Mouse (Mus musculus) urinary bladder, adult 18-20 months (tissue): ENCODE measurements around the gene Gm5108.

Experiments used
- DNase-seq, 2 experiments: peaks; one replicate each; pipeline ENCODE4 v3.0.0; 2022; ENCODE audit warnings: low spot score in 2 of 2, mixed read lengths in 2 of 2

Gm5108 gene

DNA sequence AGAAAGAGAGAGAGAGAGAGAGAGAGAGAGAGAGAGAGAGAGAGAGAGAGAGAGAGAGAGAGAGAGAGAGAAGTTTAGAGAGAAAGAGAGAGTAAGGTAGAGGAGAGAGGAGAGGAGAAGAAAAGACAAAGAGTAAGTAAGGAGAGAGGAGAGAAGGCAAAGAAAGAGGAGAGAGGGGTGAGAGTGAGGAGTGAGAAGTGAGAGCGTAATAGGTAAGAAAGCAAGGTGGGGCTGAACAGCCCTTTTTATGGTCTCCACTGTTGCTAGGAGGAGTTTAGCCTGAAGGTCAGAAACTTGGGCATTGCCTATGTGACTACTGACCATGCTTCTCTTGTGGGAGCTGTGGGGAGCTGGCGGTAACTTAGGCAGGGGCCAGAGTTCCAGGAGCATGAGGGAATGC, at the start of gene Gm5108:
Gene Gm5108, plus strand, starts transcription at position 301 of the 400 bp plus-strand sequence.
- DNase-seq, result no peak

DNA sequence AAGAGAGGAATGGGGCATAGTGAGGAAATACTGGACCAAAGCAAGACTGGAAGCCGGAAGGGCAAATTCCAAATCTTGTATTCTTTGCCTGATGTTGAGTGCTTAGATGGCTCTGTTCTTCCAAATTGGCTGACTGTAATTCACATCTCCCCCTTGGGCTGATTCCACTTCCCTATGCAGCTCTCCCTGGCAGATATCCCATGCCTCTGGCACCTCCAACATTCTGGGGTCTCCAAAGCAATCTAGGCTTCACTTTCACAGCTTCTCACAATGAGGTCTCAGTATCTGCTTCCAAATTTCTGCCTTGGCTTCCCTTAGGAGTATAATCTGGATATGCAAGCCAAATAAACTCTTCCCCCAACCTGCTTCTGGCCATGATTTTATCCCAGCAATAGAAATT, 42.5 kb upstream of the Gm5108 start:
- no peak for DNase-seq

DNA sequence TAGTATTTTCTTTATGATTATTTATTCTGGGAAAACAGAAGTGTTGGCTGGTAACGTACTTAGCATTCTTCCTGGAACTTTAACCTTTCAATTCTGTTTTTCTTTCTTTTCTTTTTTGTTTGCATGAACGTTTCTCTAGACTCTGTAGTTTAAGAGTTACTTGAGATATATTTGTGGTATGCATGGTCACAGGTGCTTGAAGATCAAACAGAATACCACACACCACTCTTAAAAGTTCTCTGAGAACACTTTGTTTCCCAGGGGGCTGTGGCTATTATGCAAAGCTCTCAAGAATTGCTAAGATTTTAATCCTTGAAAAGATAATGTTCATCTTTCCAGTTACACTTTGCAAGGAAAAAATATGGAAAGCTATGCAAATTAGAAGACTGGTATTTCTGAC, 36.9 kb upstream of the Gm5108 start:
- DNase-seq, result no peak

DNA sequence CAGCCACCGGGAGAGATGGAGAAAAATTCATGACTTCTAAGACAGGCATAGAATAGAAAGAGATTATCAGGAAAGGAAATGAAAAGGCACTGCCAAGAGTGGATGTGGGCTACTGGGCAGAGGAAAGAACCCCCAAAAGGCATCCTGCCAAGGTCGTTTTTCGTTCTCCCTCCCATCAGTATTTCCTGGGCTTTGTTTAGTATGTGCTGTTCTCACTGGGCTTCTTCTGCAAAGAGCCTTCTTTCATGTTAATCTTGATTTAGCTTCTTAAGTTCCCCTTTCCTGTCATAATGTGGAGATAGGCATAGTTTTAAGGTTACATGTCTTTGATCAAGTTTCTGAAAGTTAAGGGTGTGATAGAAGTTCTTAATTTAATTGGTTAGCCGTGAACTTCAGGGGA, 10.9 kb upstream of the Gm5108 start:
- DNase-seq, result no peak

DNA sequence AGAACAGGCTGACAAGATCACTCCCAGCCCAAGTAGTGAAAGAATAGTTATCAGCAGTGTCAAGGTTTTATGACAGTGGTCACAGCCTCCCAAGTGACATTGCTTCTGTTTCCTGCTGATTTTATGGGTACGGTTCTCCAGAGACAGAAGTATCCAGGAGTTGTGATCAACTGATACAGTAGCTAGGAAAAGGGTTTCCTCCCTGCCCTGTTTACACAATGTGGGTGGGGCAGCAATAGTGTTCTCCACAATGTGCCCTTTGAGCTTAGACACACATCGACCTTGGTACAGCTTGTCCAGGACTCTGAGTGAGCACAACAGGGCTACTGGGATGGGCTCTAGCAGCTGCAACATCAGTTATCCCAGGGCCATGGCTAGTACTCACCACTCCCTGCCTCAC, 9.8 kb upstream of the Gm5108 start:
- DNase-seq, result no peak

DNA sequence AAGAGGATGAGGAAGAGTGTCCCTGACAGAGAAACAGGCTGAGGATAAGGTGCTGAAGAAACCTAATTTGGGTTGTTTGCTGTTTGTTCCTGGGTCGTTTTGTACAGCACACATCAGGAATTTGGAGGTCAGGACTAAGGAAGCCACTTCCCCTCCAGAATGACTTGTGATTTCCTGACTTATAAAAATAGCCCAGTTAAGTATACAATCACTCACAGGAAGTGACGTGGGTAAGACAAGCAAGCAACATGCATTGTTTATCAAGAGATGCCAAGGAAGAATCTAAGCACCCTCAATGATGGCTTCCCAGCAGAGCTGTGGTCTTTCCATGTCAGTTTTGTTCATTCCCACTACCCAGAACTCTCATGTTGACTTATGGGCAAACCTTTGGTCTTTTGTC, 1.7 kb downstream of the Gm5108 start:
- no peak for DNase-seq

DNA sequence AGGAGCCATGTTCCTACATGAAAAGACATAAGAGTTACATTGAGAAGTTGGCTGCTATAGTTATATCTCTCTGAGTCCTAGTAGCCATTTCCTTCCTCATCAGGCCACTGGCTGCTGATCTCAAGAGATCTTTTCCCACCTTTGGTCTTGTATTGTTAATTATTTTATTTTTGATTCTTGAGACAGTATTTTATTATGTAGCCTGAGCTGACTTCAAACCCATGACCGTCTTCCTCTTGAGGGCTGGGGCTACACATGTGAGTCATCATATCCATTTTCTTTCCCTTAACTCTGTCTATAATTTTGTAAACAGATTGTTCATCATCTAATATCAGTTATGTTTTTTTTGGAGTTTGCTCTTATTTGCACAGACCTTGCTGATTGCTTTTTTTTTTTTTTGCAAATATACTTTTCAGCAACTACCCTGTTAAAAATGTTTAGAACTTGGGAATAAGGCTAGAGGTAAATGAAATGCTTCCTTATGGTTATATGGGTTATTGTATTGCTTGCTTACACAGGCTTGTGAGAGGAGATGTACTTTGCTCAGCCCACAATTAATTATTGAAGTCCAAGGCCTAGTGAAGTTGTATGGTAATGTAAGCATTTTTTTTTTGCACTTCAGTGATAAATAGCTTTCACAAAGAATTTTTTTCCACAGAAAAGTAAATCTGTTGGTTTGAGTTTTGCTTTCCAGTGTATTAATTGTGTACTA, 2.8 kb downstream of the Gm5108 start:
- no peak for DNase-seq

DNA sequence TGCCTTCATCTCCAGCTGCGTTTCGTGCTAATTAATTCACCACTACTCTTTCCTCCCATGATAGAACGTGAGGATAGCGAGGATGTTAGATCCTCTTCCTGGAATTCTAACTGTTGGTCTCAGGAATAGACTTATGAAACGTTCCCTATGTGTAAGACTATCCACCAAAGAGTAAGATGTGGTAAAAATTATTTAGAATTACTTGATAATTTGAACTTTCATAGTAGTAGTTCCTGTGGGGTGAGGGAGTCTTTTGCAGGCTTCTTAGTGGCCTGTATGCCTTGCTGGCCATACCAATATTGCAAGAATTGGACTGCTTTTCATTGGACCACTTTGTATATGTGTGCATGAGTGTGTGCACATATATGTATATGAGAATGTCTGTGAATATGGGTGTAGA, 4.9 kb downstream of the Gm5108 start, which contains the start of gene Gm21905:
Gene Gm21905, minus strand, starts transcription at position 101 of the 400 bp plus-strand sequence.
- no peak for DNase-seq

DNA sequence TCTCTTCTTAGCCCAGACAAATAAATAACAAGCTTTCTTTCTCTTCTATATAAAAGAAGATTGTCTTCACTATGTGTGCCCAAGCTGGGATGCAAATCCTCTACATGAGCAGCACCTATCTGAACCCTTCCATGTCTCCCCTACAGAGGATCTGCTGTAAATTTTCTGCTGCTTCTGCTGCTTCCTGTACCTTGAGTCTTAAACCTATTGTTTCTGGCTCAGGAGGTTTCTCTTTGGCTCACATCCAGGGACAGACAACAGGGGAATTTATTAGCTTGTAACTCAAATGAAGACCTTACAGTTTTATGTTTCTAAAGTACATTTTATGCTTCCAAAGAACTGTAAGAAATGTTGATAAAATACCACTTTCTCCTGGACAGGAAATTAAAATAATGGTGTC, 5.5 kb downstream of the Gm5108 start:
- no peak for DNase-seq

DNA sequence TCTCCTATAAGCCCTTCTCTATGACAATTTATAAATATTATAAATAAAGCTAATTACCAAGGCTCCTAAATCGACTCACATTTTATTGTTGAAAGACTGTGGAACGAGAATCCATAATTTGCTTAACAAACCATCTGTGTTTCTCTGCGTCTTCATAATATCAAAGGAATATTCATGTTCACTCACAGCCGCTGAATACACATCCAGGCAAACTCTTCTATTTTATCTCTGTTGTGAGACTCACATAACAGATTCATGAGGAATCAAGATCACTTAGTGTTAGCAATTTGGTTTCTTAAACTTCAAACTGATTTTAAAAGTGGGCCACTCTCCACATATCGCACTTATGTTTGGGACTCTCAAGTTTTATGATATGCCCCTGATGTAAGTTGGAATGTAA, 6.6 kb downstream of the Gm5108 start:
- DNase-seq, result no peak

DNA sequence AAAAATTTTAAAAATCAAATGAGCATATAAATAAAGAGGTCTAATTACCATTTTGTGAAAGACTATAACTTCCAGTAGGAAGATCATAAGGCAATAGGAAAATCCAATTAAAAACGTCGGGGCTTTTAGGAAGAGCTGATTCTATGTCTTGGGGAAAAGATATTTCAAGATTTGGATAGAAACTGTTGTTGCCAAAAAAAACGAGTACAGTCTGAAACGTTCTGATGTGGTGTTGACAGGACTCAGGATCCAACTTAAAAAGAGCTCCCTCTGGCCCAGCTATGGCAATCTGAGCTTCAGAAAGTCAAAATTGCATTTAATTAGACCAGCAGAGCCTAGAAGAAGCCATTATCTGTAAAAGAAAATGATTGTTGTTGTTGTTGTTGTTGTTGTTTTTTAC, 12.6 kb downstream of the Gm5108 start:
- DNase-seq, result no peak

DNA sequence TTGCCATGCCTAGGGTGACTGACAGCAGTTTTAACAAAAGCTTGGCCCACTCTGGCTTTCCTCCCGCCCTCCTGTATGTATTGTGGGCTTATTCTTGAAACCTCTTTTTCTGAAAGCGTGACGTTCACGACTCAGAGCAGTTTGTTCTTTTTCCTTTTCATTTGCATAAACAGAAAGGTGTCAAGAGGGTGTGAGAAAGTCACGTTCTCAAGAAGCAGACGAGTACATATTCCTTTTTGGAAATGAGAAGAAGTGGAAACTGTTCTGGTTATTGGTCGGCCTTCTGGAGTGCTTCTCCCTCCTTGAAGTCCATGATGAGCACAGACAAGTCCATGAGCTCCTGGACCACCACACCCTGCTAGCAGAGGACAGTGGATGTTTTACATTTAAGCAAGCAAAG, 14.0 kb downstream of the Gm5108 start:
- no peak for DNase-seq

DNA sequence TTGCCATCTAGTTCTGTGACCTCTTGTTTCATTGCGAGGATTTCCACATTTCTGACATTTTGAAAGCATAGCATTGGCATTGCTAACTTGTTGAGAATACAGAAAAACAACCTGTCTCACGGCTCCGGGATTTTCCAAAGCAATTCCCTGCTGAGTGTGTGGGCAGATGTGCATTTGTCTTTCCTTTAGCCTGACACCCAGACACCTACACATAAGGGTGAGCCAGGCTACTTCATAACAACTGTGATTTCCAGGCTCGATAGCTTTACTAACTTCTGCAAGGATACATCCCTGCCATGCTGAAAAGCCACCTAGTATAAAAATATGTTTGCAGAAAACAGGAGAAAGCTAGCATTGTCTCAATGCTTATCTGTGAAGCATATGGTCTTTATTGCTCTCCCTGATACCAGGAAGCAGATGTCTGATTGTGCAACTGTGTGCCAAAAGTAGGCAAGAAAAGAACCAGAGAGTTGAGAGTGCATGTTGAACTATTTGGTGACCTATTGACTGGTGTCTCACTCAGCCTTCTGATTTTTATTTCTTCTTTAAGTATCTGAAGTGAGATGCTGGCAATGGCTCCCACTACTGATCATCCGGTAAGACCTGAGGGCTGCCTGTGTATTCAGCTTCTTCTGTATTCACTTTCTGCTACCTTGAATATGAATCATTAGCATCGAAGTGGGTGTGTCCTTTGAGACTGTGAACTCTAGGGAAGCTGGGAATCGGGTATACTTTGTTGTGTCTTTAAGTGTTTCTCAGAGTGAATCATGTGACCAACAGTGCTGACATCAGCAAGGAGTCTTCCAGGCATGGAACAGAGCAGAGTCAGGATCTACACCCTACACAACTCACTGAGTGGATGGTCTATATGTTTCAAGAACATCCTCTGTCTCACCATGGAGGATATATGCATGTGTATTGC, 20.5 kb downstream of the Gm5108 start:
- DNase-seq, result no peak

DNA sequence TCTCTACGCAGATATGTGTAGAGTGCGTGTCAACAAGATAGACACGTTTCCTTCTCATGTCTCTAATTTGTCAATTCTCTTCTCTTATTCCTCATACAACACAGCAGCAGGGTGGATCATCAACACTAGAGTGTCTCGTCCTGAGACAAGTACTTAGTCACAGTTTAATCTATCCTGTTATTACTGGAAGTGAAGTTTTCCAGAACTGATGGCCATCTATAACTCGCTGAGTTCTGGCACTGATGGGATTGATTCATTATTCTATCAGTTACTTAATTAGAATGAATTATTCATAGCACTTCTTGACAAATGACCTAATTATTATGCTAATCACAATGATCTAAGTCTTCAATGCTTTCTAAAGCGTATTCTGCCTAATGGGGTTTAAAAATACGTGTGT, 28.1 kb downstream of the Gm5108 start:
- no peak for DNase-seq

DNA sequence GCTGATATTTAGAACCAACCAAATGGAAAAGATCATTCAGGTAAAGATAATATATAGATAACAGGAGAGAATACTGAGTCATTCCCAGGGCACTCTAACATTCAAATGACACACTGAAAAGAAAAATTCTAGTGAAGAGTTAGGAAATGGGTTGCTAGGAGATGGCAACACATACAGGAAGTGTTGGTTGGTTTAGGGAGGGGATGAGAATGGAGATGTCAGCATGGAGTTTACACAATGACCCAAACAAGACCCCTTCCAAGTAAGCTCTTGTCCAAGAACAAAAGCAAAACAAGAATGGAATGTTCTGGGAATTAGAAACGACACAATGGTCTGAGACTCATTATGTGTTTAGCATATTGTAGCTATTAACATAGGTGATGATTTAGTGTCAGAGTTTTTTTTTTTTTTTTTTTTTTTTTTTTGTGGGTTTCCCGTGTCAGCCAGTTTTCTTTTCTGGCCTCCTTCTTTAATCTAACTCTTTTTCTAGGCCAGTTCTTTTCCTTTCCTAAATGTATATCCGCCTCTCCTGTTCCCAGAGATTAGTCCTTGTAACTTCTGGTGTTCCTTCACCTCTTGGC, 40.6 kb downstream of the Gm5108 start:
- DNase-seq, result no peak

DNA sequence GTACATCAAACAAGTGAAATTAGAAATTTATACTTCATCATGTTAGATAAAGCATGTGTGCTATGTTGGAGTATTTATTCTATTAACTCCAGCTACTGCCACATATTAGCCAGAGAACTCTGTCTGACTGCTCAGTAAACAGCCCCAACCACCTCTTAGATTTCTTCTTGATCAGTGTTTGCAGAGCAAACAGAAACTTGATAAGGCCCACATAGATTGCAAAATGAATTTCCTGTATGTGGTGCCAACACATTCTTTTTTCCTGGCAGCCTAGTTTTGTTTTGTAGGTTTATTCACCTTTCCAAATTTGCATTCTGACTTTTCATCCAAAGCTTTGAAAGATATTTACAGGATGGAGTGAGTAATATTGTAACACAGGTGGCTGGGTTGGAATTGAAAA, 49.0 kb downstream of the Gm5108 start:
- DNase-seq, result peak in 1 of 2 experiments; percentile 6

DNA sequence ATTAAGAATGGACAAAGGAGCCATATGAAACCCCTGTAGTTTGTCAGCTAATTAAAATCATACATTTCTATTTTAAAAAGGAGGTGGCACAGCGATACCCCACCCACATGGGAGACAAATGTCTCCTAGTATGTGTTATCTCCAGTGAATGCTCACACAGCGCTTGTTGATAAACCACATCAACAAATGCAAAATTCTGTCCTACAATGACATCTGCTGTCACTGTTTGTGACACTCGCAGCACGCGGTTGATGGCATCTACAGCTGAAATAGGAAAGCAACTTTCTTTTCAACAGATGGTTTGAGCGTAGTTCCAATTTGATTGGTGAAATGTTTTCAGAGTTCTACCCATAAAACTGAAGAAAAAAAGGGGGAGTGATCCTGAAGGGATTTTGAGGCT, 61.1 kb downstream of the Gm5108 start:
- no peak for DNase-seq

DNA sequence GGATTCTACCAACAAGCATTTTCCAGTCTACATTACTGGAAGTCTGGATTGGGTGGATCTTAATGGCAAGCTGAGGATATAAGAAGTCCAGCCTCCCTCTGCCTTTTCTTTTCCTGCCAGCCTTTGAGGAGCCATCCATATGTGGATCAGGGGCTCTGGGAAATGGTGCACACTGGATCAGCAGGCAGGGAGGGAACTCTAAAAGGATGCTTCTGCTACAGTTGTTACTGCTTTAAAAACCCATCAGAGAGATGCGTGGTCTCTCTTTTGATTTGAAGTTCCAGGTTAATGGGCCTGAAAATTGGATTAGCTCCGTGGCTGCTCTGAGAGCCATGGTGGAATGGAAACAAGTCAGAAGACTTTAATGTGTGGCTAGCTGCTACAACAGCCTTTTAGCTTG, 62.4 kb downstream of the Gm5108 start:
- no peak for DNase-seq

DNA sequence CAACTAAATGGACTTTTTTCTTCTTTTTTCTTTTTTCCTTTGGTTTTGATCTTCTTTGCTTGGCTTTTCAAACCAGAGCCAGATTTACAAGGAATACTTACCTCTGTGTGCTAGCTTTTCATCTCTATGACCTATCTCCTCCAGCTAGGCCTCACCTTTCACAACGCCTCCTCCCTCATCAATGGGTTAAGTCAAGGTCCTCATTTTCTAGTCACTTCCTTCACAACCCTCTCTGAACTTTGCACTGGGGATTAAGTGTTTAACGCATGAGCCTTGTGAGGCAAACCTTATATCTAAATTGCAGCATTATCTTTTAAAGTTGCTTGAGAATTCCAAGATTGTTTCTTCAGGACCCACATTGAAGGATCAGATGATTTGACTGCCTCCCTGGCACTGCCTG, 63.0 kb downstream of the Gm5108 start:
- DNase-seq, result no peak

DNA sequence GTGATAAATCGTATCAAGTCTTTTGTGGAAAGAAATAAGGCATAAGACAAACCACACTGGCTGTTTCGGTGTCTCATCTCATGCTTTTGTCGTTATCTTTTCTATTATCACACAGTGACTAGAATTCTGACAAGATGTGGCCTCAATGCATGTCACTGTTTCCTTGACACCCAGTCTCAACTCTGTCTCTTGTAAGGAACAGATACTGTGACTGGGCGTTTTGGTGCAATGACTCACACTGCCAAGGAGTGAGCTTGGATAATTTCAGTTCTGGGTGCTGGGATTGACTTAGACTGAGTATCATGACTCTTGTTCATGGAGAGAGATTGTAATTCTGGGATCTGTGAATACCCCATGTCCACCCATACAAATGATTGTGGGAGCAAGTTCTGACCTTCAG, 65.6 kb downstream of the Gm5108 start:
- DNase-seq, result no peak

DNA sequence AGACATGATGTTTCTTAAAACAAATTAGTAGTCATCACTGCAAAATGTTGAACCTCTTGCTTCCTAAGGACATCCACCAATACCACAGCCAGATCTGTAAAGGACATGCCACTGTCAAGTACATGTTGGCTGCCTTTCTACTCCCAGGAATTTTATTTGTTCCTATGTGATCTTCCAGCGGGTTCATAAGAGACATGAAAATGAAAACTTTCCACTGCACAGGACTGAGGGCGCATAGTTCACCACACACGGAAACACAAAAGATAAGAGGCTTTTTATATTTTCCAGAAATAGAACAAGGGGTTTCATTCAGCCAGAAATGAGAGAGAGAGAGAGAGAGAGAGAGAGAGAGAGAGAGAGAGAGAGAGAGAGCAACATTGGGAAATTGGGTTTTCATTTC, 70.1 kb downstream of the Gm5108 start:
- no peak for DNase-seq

DNA sequence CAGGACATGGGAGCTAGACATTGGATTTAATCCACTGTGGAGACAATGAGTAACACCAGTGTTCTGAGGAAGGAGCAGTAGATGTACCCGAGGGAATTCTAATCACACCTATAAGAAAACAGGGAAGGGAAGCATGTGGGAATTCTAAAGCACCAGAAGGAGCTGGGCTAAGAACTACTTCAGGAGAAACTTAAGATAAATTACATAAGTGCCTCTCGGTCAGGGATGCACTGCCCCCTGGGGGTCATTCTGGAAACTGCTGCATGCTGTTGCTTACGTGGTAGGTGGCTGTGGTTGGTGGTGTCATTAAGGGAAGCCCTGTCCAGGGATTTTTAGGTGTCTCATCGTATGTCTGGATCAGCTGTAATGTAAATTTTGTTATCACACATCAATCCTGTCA, 71.1 kb downstream of the Gm5108 start:
- peak; percentile 47 to 82 for DNase-seq

DNA sequence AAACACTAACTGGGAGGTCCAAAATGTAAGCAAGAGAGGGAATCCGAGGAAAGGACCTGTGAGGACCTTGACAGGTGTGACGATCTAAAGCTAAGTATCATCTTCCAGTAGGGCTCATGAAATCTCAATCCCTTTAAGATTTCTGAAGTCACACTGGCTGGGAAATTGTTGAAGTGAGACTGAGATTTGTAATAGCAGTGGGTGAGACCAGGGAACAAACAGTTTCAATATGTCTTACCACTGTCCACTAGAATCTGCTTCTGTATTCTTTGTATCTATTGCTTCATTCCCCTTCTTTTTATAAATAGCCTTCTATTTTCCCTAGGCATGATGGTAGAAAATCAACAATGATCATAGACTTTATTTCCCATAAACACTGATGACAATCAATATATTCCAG, 79.4 kb downstream of the Gm5108 start:
- no peak for DNase-seq
